Mouse (Mus musculus) frontal cortex, postnatal 25 days (tissue): ENCODE measurements around the gene Fam78a.
A peak's percentile ranks its signal among the peaks of the same experiment; 100 is the strongest.

Experiments
- DNase-seq, 2 experiments: peaks; one replicate each; pipeline ENCODE4 v3.0.0; 2022; ENCODE audit warnings: low spot score in 2 of 2

The Fam78a gene

GRCm38 (mm10) chr2:32084111-32084871 lies at the start of gene Fam78a:
Gene Fam78a, minus strand, starts transcription at chr2:32084857.
- no peak for DNase-seq

- DNase-seq = peak; percentile 89 to 94
These were observed 49.4 kb upstream of the Fam78a start for GRCm38 (mm10) chr2:32134039-32134438.

DNA sequence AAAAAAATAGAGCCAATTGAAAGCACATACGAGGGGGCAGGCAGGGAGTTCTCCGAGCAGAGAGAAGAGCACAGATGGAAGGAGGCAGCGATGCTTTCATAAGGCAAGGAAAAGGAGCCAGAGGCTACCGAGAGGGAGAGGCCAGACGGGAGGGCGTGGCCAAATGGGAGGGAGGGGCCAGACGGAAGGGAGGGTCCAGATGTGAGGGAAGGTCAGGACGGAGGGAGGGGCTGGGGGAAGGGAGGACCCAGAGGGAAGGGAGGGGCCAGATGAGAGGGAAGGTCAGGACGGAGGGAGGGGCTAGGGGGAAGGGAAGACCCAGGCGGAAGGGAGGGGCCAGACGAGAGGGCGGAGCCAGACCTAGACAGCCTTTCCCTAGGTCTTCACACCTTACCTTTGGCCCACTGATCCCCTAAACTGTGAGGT lies 47.9 kb upstream of the Fam78a start:
- no peak for DNase-seq

GRCm38 (mm10) chr2:32131866-32132566 lies 47.4 kb upstream of the Fam78a start:
- DNase-seq = no peak

DNA sequence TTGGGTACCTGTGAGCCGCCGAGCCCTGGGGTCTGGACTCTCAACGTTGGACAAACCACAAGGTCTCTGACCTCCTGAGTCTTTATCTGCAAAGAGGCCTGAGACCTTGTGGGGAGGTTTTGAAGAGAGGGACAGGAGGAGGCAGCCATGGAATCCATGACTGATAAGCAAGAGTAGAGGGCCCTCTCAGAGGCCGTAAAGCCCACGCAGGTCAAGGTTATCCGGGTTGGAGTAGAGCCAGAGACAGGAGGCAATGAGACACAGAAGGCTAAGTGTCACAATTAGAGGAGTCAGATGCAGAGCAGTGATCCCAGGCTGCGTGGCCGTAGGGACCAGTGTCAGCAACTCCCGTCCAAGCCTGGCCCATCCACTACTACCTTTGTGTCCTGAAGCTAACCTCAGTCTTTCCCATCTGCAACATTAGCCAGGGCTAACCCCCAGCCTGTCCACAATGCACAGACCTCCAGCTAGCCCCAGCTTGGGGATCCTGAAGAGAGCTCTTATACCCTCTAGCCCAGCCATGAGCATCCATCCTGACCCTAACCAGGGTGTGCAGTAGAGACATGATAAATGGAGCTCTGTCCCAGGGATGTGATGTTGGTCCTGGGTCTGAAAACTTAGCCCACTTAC lies 46.7 kb upstream of the Fam78a start:
- no peak for DNase-seq

- DNase-seq = peak in 1 of 2 experiments; percentile 42
These were observed 45.8 kb upstream of the Fam78a start for GRCm38 (mm10) chr2:32130435-32130834.

GRCm38 (mm10) chr2:32129383-32130074 lies 44.9 kb upstream of the Fam78a start:
- DNase-seq = no peak

- no peak for DNase-seq
These were observed 43.8 kb upstream of the Fam78a start for GRCm38 (mm10) chr2:32128536-32128841.

DNA sequence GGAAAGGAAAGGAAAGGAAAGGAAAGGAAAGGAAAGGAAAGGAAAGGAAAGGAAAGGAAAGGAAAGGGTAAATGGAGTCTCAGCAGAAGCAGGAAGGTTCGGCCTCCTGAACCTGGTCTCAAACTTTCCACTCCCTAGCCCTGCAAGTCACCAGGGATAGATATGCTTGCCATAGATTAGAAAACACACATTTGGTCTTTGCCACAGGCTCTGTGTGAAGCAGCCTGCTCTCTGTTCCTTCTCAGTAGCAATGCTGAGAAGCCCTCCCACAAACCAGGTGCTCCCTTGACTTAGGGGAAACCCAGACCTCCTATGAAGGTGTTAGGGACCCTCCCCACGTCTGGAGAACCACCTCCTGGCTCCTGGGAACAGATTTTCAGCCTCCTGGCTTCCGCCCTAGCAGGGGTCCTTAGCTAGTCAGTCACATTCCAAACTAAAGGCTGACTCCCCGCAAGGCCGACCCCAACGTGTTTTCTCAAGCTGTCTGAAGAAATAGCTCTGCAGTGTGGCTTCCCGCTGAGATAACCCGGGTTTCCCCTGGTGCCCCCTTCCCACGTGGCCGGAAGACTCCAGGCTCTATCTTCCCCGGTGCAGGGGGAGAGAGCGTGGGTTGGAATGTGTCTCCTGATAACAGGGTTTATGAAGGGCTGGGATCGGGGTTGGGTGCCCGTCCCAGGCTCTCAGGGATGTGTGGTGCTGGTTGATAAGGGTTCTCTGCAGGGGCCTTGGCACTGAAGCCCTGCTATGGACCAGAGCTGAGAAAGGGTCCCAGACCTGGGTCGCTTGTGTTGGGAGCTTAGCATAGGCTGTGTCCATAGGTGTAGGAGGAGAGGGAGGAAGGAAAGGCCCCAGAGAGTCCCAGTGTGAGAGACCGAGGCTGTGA lies 43.2 kb upstream of the Fam78a start:
- DNase-seq = no peak

DNA sequence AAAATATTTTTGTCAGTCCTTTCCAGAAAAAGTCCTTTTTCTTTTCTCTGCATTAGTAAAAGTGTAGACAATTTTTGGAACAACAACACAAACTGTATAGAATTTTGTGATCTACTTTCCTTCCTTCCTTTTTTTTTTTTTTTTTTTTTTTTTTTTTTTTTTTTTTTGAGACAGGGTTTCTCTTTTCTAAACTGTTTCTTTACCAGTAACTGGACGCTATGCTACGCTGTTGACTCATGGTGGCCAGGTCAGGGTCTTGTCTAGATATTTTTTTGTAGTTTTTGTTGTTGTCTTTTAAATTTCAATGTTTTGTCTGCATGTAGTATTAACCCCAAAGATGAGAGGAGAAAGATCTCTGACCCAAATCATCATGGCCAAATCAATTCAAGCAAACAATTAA lies 37.1 kb upstream of the Fam78a start:
- no peak for DNase-seq

GRCm38 (mm10) chr2:32121150-32121549 lies 36.5 kb upstream of the Fam78a start:
- no peak for DNase-seq

DNA sequence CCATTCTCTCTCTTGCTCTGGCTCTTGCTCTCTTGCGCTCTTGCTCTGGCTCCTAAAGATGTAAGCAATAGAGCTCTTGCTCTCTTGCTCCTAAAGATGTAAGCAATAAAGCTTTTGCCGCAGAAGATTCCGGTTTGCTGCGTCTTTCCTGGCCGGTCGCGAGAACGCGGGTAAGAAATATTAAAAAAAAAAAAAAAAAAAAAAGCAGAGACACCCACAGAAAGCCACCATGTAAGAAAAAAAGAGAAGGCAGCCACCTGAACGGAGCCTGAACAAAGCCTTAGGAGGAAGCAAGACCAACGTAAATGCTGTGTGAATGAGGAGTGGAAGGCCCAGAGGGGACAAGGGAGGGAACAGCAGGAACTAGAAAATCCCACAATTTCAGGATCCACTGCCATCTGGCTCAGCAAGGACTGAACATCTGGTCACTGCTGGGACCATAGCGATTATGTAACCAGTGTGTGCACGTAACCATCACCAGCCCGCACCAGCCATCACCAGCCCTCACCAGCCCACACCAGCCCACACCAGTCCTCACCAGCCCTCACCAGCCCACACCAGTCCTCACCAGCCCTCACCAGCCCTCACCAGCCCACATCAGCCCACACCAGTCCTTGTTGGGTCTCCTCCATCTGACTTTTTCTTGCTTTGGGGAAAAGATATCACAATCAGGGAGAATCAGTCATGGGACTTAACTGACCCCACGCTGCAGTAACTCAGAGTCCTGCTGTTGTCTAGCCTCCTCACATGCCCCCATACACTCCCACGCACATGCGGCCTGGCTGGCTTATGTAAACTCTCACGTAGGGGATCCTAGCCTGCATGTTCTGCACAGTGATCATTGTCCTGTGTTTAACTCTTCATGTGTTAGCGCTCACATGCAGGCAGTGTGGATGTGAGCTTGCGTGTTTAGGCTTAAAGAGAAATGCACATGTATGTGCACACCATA lies 35.4 kb upstream of the Fam78a start:
- no peak for DNase-seq

- no peak for DNase-seq
These were observed 31.2 kb upstream of the Fam78a start for GRCm38 (mm10) chr2:32115851-32116268.

- no peak for DNase-seq
These were observed 27.9 kb upstream of the Fam78a start for GRCm38 (mm10) chr2:32112548-32112947.

- no peak for DNase-seq
These were observed 26.6 kb upstream of the Fam78a start for GRCm38 (mm10) chr2:32111268-32111667.

- DNase-seq = no peak
These were observed 21.3 kb upstream of the Fam78a start for GRCm38 (mm10) chr2:32105930-32106329.

GRCm38 (mm10) chr2:32105117-32105913 lies 20.7 kb upstream of the Fam78a start:
- DNase-seq = no peak

- no peak for DNase-seq
These were observed 19.5 kb upstream of the Fam78a start for GRCm38 (mm10) chr2:32104122-32104521.

DNA sequence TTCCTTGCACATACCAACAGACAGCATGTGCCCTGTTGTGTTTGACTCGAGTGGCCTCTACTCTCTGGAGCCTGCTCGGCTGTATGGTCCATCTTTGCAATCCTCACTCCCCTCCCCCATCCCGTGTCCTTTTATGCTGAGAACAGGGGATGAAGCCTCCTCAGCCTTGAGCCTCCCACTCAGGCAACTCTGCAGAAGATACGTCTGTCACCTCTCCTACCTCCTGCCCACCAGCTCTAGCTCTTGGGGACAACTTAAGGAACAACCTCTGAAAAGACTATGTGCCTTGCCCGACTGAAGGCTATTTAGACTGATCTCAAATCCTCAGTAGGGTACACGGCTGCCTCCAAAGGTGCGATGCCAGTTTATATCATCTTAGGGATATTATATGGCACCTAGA lies 18.9 kb upstream of the Fam78a start:
- no peak for DNase-seq
